Mouse (Mus musculus): Measurements from ENCODE around the gene A530032D15Rik. TPM values are rescaled to one million over a fixed set of nuclear protein-coding genes. Genes with fewer than 3 reads are reported as not detected.
"Not testable (repeated sequence)": the region's sequence is repeated elsewhere in the genome, so short reads cannot be mapped to it uniquely, and the experiment has no call there.

The A530032D15Rik gene
- polyA plus RNA-seq (2012; rRNA removed): 0.65 TPM in 1 of 2 replicates, not detected in the other

DNA sequence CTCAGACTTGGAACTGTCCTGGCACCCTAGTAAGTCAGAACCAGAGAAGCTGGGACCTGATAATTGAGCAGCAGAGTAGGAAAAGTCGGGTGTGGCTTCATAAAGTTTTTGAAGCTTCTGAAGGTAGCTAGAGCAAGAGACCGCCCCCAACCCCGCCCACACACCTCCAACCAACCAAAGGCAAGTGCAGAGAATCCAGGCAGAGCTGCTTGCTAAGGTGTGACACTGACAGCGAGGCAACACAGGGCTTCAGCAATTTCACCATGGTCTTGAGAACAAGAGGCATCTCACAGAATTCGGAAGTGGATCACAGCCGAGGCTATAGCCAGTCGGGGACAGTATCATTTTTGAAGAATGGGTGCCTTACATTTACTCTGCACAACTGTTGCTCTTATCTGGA lies at the start of gene A530032D15Rik:
Gene A530032D15Rik, minus strand, starts transcription at position 101 of the 400 bp plus-strand sequence.
- not testable (repeated sequence) for H3K4me1 ChIP-seq (ENCODE audit: control insufficient read depth, insufficient read depth, low read length); H3K4me3 ChIP-seq (replicated peaks; ENCODE audit: extremely low read depth, low read depth, low read length); DNase-seq
- WGBS: 50% methylated on average over 1 of the region's 7 CpGs

DNA sequence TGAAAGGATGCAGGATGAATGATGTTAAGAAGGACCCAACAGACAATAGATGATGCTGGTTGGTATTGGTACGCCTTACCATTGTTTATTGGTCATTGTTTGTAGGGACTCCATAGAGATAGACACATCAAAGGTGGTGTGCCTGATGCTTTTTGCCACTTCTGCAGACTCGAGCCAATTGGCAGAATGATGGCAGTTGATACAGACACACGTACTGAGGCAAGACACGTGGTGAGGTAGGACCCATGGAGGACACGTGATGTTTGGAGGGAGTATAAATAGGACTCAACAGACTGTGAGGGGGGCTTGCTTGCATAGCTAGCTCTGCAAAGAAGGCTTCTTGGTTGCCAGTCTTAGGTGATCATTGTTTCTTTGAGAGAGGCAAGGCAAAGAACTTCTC lies 45.5 kb upstream of the A530032D15Rik start:
- H3K4me3 ChIP-seq (replicated peaks; ENCODE audit: extremely low read depth, low read depth, low read length); H3K4me1 ChIP-seq (ENCODE audit: control insufficient read depth, insufficient read depth, low read length); DNase-seq: not testable (repeated sequence)
- WGBS: 68% methylated on average over 4 of the region's 5 CpGs

GRCm38 (mm10) chr1:85133671-85134070 lies 24.0 kb upstream of the A530032D15Rik start:
- H3K4me1 ChIP-seq (ENCODE audit: control insufficient read depth, insufficient read depth, low read length); H3K4me3 ChIP-seq (replicated peaks; ENCODE audit: extremely low read depth, low read depth, low read length); DNase-seq: not testable (repeated sequence)
- 90% methylated on average over 22 of the region's 22 CpGs for WGBS

DNA sequence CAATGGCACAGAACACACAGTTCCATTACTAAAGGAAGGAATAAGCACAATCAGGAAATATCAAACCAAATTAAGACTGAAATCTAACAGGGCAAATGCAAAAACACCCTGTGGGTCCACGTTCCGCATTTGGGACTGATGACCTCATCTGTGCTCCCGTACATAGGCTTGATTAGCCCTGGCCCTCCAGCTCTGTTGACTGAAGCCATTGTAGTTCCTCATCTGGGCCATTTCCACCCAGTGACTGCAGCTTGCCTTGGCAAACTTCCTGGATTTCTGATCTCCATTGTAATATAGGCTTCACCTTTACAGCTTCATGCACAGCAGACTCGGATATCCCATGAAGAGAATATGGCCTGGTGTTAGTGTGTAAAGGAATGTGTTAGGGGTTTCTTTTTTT lies 12.2 kb upstream of the A530032D15Rik start:
- 80% methylated on average over 4 of the region's 4 CpGs for WGBS
- not testable (repeated sequence) for DNase-seq; H3K4me3 ChIP-seq (replicated peaks; ENCODE audit: extremely low read depth, low read depth, low read length); H3K4me1 ChIP-seq (ENCODE audit: control insufficient read depth, insufficient read depth, low read length)

DNA sequence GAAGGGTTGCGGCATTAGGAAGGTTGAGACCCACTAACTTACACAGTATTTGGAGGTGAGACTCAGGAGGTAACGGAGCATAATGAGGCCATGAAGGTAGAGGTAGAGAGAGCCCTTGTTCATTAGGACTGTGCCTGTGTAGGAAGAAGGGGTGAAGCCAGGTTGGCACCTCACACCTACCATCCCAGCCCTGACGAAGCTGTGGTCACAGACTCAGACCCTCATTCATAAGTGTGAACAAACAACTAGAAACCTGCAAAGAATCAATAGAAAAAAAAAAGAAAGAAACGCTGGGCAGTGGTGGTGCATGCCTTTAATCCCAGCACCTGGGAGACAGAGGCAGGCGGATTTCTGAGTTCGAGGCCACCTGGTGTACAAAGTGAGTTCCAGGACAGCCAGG lies 8.7 kb upstream of the A530032D15Rik start:
- H3K4me3 ChIP-seq (replicated peaks; ENCODE audit: extremely low read depth, low read depth, low read length); H3K4me1 ChIP-seq (ENCODE audit: control insufficient read depth, insufficient read depth, low read length); DNase-seq: not testable (repeated sequence)
- 75% methylated on average over 6 of the region's 6 CpGs for WGBS

- H3K4me3 ChIP-seq (replicated peaks; ENCODE audit: extremely low read depth, low read depth, low read length); DNase-seq; H3K4me1 ChIP-seq (ENCODE audit: control insufficient read depth, insufficient read depth, low read length): not testable (repeated sequence)
- 60% methylated on average over 4 of the region's 6 CpGs for WGBS
These were observed 7.9 kb upstream of the A530032D15Rik start for GRCm38 (mm10) chr1:85117537-85117936.

DNA sequence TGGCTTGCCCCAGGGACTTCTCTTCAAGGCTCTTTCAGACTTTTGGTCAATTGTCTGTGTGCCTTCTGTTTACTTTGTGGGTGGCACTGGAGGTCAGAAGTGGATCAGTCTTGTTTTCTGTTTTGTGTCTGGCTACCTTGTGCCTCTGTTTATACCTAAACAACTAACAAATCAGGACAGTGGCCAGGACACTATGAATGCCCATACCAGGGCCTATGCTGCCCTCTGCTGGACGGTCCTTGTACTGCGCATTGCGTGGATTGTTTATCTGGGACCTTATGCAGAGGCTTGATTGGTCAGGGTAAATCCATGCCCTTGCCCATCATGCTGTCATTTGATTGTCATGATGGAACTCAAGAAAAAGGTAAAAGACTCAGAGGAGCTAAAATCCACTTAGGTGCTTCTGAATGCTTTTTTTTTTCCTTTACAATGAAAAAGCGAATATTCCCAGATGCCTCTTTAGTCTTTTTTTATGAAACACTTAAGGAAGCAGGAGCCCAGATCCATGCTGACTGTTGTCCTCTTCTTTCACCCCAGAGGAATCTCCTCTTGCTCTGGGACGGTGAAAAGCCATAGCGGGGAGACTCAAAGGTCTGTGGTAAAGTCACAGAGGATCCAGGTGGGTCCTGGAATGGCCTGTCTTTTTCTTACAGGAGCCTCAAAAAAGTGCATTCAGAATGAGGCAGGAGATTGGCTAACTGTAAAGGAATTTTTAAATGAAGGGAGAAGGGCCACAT lies 5.2 kb upstream of the A530032D15Rik start:
- H3K4me3 ChIP-seq (replicated peaks; ENCODE audit: extremely low read depth, low read depth, low read length); H3K4me1 ChIP-seq (ENCODE audit: control insufficient read depth, insufficient read depth, low read length); DNase-seq: not testable (repeated sequence)
- 51% methylated on average over 6 of the region's 6 CpGs for WGBS

- H3K4me1 ChIP-seq (ENCODE audit: control insufficient read depth, insufficient read depth, low read length); H3K4me3 ChIP-seq (replicated peaks; ENCODE audit: extremely low read depth, low read depth, low read length); DNase-seq: not testable (repeated sequence)
- WGBS: 76% methylated on average over 3 of the region's 3 CpGs
These were observed 4.4 kb upstream of the A530032D15Rik start for GRCm38 (mm10) chr1:85114078-85114477.

- WGBS: 68% methylated on average over 2 of the region's 5 CpGs
- DNase-seq; H3K4me3 ChIP-seq (replicated peaks; ENCODE audit: extremely low read depth, low read depth, low read length); H3K4me1 ChIP-seq (ENCODE audit: control insufficient read depth, insufficient read depth, low read length): not testable (repeated sequence)
These were observed 3.2 kb upstream of the A530032D15Rik start for GRCm38 (mm10) chr1:85112889-85113288.

- 86% methylated on average over 7 of the region's 7 CpGs for WGBS
- H3K4me1 ChIP-seq (ENCODE audit: control insufficient read depth, insufficient read depth, low read length); DNase-seq; H3K4me3 ChIP-seq (replicated peaks; ENCODE audit: extremely low read depth, low read depth, low read length): not testable (repeated sequence)
These were observed 2.6 kb upstream of the A530032D15Rik start for GRCm38 (mm10) chr1:85112266-85112665.

- DNase-seq: not testable (repeated sequence)
These were observed 1.9 kb upstream of the A530032D15Rik start for GRCm38 (mm10) chr1:85111572-85111971.

DNA sequence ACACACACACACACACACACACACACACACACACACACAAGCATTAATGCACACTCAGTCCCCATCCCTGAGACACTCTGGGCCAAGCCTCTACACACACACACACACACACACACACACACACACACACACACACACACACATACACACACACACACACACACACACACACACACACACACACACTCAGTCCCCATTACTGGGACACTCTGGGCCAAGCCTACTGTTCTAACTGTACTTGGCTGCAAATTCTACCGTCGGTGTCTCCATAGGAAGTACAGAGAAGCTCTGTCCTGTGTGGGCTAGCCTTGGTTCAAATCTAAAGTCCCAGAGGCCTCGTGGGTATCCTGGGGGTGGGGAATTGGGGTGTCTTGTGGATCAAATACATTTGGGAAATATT lies 1.2 kb upstream of the A530032D15Rik start:
- WGBS: 75% methylated on average over 3 of the region's 3 CpGs
- DNase-seq; H3K4me3 ChIP-seq (replicated peaks; ENCODE audit: extremely low read depth, low read depth, low read length); H3K4me1 ChIP-seq (ENCODE audit: control insufficient read depth, insufficient read depth, low read length): not testable (repeated sequence)

More at GRCm38 (mm10) chr1:85111572-85111971, 1.9 kb upstream of the A530032D15Rik start:
- H3K4me3 ChIP-seq (replicated peaks; ENCODE audit: extremely low read depth, low read depth, low read length); H3K4me1 ChIP-seq (ENCODE audit: control insufficient read depth, insufficient read depth, low read length): not testable (repeated sequence)
- 55% methylated on average over 10 of the region's 10 CpGs for WGBS

DNA sequence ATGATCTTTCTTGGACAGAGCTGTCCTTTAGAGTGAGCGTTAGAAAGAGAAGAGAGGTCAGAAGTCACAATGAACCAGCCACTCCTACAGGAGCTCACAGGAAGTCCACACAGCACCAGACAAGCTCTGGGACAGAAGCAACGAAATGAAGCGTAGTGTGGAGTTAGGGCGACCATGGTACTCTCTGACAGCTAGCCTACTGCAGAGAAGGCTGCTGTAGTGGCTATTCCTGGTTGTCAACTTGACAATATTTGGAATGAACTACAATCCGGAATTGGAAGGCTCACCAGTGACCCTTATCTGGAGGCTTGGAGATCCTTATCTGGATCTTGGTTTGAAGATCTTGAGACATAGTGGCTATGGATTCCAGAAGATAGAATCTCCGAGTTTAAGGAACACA lies 3.6 kb downstream of the A530032D15Rik start:
- not testable (repeated sequence) for H3K4me1 ChIP-seq (ENCODE audit: control insufficient read depth, insufficient read depth, low read length); H3K4me3 ChIP-seq (replicated peaks; ENCODE audit: extremely low read depth, low read depth, low read length); DNase-seq
- 64% methylated on average over 5 of the region's 6 CpGs for WGBS

DNA sequence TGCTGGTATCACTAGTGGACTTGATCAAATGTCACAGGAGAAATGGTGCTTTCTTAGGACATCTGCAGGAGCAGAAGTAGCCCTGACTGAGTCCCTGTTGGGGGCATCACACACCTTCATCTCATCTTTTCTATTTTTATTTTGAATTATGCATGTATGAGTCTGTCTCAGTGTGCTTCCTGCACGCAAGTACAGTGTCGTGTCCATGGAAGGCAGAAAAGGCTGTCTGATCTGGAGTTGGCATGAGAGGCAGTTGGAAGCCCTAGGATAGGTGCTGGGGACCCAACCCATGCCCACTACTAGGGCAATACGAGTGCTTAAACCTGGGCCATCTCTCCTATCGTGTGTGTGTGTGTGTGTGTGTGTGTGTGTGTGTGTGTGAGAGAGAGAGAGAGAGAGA lies 4.3 kb downstream of the A530032D15Rik start:
- DNase-seq: not testable (repeated sequence)
- WGBS: 72% methylated on average over 4 of the region's 4 CpGs

DNA sequence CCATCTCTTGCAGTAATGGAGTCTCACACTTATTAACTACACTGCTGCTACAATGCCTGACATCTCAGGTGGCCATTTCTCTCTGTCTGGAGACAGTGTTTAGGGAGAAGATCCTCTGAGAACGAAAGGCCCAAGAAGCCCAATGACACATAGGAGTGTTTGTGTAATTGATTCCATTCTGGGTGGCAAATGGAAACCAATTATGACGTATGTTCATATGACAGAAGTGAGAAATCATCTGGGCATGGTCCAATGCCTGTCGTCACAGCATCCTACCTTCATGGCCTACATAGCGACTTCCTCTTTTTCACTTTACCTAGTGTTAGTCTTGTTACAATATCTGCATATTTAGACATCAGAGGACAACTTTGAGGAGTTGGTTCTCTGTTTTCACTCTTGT lies 7.9 kb downstream of the A530032D15Rik start:
- WGBS: 73% methylated on average over 4 of the region's 4 CpGs
- not testable (repeated sequence) for DNase-seq; H3K4me1 ChIP-seq (ENCODE audit: control insufficient read depth, insufficient read depth, low read length); H3K4me3 ChIP-seq (replicated peaks; ENCODE audit: extremely low read depth, low read depth, low read length)

More for the DNA sequence above, 4.3 kb downstream of the A530032D15Rik start:
- H3K4me3 ChIP-seq (replicated peaks; ENCODE audit: extremely low read depth, low read depth, low read length); H3K4me1 ChIP-seq (ENCODE audit: control insufficient read depth, insufficient read depth, low read length): not testable (repeated sequence)

GRCm38 (mm10) chr1:85099864-85100263 lies 9.8 kb downstream of the A530032D15Rik start, which contains the start of gene Gm10553:
Gene Gm10553 (plus strand): TSS chr1:85100164.
- whole genome bisulfite sequencing: 70% methylated on average over 1 of the region's 1 CpGs
- DNase-seq; H3K4me3 ChIP-seq (replicated peaks; ENCODE audit: extremely low read depth, low read depth, low read length); H3K4me1 ChIP-seq (ENCODE audit: control insufficient read depth, insufficient read depth, low read length): not testable (repeated sequence)
